Mouse (Mus musculus) forebrain, embryonic 13.5 days (tissue): ENCODE measurements at regions not wholly inside any gene's neighbourhood (a gene's known extent, or its start where the extent isn't known, plus 50 kb on each side); places are given as distances from the start of the nearest gene placed in this dataset.
"Not testable (repeated sequence)": the region's sequence is repeated elsewhere in the genome, so short reads cannot be mapped to it uniquely, and the experiment has no call there.

Source experiments
- ATAC-seq: fragments of 200-750 bp; cut with Nextera tagmentation; 2 replicates; pipeline ENCODE4 v1.8.0; 2017
- H3K27ac ChIP-seq: fragments of 300-500 bp; sonication (generic); 2 replicates; pipeline ENCODE4 v1.5.1; 2015; ENCODE audit warnings: inconsistent platforms, mild to moderate bottlenecking, moderate library complexity
- H3K27me3 ChIP-seq: fragments of 300-500 bp; sonication (generic); 2 replicates; pipeline ENCODE4 v1.6.1; 2015; ENCODE audit warnings: mild to moderate bottlenecking, inconsistent platforms
- H3K36me3 ChIP-seq: fragments of 300-500 bp; sonication (generic); 2 replicates; pipeline ENCODE4 v1.6.1; 2015; ENCODE audit warnings: mild to moderate bottlenecking, inconsistent platforms; ENCODE audit not compliant: poor library complexity, severe bottlenecking
- H3K4me1 ChIP-seq: fragments of 300-500 bp; sonication (generic); 2 replicates; pipeline ENCODE4 v1.6.1; 2015; ENCODE audit warnings: inconsistent platforms
- H3K4me2 ChIP-seq: fragments of 300-500 bp; sonication (generic); 2 replicates; pipeline ENCODE4 v1.6.1; 2015; ENCODE audit warnings: inconsistent platforms, mild to moderate bottlenecking, moderate library complexity
- H3K4me3 ChIP-seq: fragments of 300-500 bp; sonication (generic); 2 replicates; pipeline ENCODE4 v1.5.1; 2015; ENCODE audit warnings: mild to moderate bottlenecking, inconsistent platforms
- H3K9ac ChIP-seq: fragments of 300-500 bp; sonication (generic); 2 replicates; pipeline ENCODE4 v1.6.1; 2015; ENCODE audit warnings: mild to moderate bottlenecking, inconsistent platforms
- H3K9me3 ChIP-seq: fragments of 300-500 bp; sonication (generic); replicated peaks from 2 replicates; pipeline ENCODE4 v1.6.1; 2016; ENCODE audit warnings: inconsistent platforms
- WGBS: fragments of 180-500 bp; shearing (Covaris S2); methylation state at CpG from one replicate; pipeline ENCODE4 v1.1.7; 2015; 5-methylcytosine and 5-hydroxymethylcytosine counted together

GRCm38 (mm10) chr3:36387431-36387830, 88.3 kb downstream of the Anxa5 start:
- Histone ChIP-seq H3K27me3 (no peaks in the 10 kb centered on the region), H3K4me2 (no peak overlapping the region), H3K27ac (no peak overlapping the region), H3K36me3 (no peaks in the 10 kb centered on the region), H3K9me3 (no peaks in the 10 kb centered on the region), H3K4me1 (no peaks in the 10 kb centered on the region), H3K4me3 (no peak overlapping the region), H3K9ac (no peak overlapping the region)
- ATAC-seq: no peak
- 93% methylated on average over 5 of the region's 5 CpGs for WGBS

DNA sequence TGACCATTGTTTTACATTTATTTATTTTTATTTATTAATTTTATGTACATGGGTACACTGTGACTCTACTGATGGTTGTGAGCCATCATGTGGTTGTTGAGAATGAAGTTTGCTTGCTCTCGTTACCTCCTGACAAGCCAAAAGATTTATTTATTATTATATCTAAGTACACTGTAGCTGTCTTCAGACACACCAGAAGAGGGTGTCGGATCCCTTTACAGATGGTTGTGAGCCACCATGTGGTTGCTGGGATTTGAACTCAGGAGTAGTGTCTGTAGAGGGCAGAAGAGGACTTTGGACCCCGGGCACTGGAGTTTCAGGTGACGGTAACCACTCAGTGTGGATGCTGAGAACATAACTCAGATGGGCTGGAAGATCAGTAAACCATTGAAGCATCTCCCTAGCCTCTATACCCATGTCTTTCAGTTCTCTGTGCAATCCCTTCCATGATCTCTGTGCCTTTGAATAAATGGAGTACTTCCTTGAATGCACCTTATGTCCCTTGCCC, 92.2 kb downstream of the Anxa5 start:
- Histone ChIP-seq H3K4me1 (no peaks in the 10 kb centered on the region), H3K4me3 (no peak overlapping the region), H3K9ac (no peak overlapping the region), H3K27me3 (no peaks in the 10 kb centered on the region), H3K27ac (no peak overlapping the region), H3K36me3 (no peaks in the 10 kb centered on the region), H3K9me3 (no peaks in the 10 kb centered on the region), H3K4me2 (no peak overlapping the region)
- ATAC-seq: no peak
- WGBS: 93% methylated on average over 4 of the region's 4 CpGs

GRCm38 (mm10) chr3:36381621-36382193, 94.0 kb downstream of the Anxa5 start:
- ATAC-seq: no peak
- Histone ChIP-seq H3K27ac (no peak overlapping the region), H3K4me1 (no peaks in the 10 kb centered on the region), H3K9me3 (no peaks in the 10 kb centered on the region), H3K36me3 (no peaks in the 10 kb centered on the region), H3K4me3 (no peak overlapping the region), H3K9ac (no peak overlapping the region), H3K4me2 (no peak overlapping the region), H3K27me3 (no peaks in the 10 kb centered on the region)
- WGBS: 77% methylated on average over 5 of the region's 5 CpGs

DNA sequence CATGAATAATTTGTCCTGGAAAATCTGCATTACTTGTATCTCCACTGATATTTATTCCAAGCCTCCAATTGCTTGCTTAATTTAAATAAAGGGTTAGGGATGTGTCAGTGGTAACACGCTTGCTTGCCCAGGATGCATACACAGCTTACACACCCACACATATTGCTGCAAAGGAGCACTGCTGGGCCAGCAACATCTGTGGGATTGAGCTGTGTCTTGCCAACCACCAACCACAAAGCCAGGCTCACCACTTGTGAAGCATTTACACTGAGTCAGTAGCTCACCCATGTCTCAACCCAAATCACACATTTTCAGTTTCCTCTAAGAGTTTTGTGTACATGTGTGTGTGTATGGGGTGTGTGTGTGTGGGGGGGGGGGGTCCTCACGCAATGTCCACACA, 100.0 kb downstream of the Anxa5 start:
- Histone ChIP-seq H3K4me3 (no peak overlapping the region), H3K27ac (no peak overlapping the region), H3K4me1 (no peaks in the 10 kb centered on the region), H3K4me2 (no peak overlapping the region), H3K9me3 (no peaks in the 10 kb centered on the region), H3K36me3 (no peaks in the 10 kb centered on the region), H3K27me3 (no peaks in the 10 kb centered on the region), H3K9ac (no peak overlapping the region)
- no peak for ATAC-seq
- 87% methylated on average over 2 of the region's 2 CpGs for WGBS

DNA sequence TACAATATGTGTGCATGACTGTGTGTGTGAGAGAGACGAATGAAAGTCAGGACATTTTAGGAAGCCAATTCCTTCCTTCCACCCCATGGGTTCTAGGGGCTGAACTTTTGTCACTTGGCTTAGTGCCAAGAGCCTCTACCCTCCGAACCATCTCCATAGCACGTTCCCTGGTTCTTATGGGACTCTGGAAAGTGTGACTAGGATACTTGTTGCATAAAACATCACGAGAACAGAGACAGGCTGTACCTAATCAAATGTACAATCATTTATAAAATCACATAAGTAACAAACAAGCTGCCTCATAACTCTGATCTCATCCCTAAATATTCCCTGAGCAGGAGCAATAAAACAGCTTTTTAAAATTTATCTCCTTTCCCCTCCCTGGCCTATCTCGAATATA, 100.8 kb downstream of the Anxa5 start:
- no peak overlapping the region for H3K4me2 ChIP-seq
- no peaks in the 10 kb centered on the region for H3K9me3 ChIP-seq
- no peaks in the 10 kb centered on the region for H3K27me3 ChIP-seq
- 76% methylated on average over 5 of the region's 5 CpGs for WGBS
- H3K27ac ChIP-seq: no peak overlapping the region
- H3K36me3 ChIP-seq: no peaks in the 10 kb centered on the region
- no peak overlapping the region for H3K9ac ChIP-seq
- no peak for ATAC-seq
- no peak overlapping the region for H3K4me3 ChIP-seq
- H3K4me1 ChIP-seq: no peaks in the 10 kb centered on the region

GRCm38 (mm10) chr3:36360933-36361332, 114.8 kb downstream of the Anxa5 start:
- Histone ChIP-seq H3K4me1 (no peaks in the 10 kb centered on the region), H3K27me3 (no peaks in the 10 kb centered on the region), H3K4me2 (no peak overlapping the region), H3K36me3 (no peaks in the 10 kb centered on the region), H3K27ac (no peak overlapping the region), H3K9ac (no peak overlapping the region), H3K9me3 (no peaks in the 10 kb centered on the region), H3K4me3 (no peak overlapping the region)
- ATAC-seq: no peak
- WGBS: 88% methylated on average over 6 of the region's 6 CpGs

- H3K27ac ChIP-seq, ATAC-seq, H3K4me3 ChIP-seq, H3K36me3 ChIP-seq, H3K4me2 ChIP-seq, H3K9ac ChIP-seq, H3K27me3 ChIP-seq, H3K9me3 ChIP-seq: not testable (repeated sequence)
- 97% methylated on average over 3 of the region's 3 CpGs for WGBS
- peaks cover 13% of the 10 kb centered on the region for H3K4me1 ChIP-seq
Measured at GRCm38 (mm10) chr3:36354201-36354600, 121.5 kb downstream of the Anxa5 start.

- peaks cover 13% of the 10 kb centered on the region for H3K4me1 ChIP-seq
- WGBS: 15% methylated on average over 4 of the region's 4 CpGs
- no peaks in the 10 kb centered on the region for H3K36me3 ChIP-seq
- no peak overlapping the region for H3K4me2 ChIP-seq
- H3K27ac ChIP-seq: peak overlapping the region; percentile 81
- no peaks in the 10 kb centered on the region for H3K27me3 ChIP-seq
- ATAC-seq: peak; percentile 91
- H3K9ac ChIP-seq: no peak overlapping the region
- H3K4me3 ChIP-seq: no peak overlapping the region
- no peaks in the 10 kb centered on the region for H3K9me3 ChIP-seq
Measured at GRCm38 (mm10) chr3:36352032-36352742, 123.5 kb downstream of the Anxa5 start.

- no peaks in the 10 kb centered on the region for H3K27me3 ChIP-seq
- ATAC-seq: no peak
- WGBS: 87% methylated on average over 4 of the region's 4 CpGs
- H3K36me3 ChIP-seq: no peaks in the 10 kb centered on the region
- no peaks in the 10 kb centered on the region for H3K9me3 ChIP-seq
- H3K27ac ChIP-seq: no peak overlapping the region
- H3K4me1 ChIP-seq: peaks cover 13% of the 10 kb centered on the region
- no peak overlapping the region for H3K9ac ChIP-seq
- H3K4me3 ChIP-seq: no peak overlapping the region
- no peak overlapping the region for H3K4me2 ChIP-seq
Measured at GRCm38 (mm10) chr3:36349073-36349472, 126.6 kb downstream of the Anxa5 start.

GRCm38 (mm10) chr3:36340889-36341533, 118.9 kb upstream of the Qrfpr start:
- H3K4me2 ChIP-seq: no peak overlapping the region
- no peaks in the 10 kb centered on the region for H3K4me1 ChIP-seq
- no peaks in the 10 kb centered on the region for H3K9me3 ChIP-seq
- WGBS: 72% methylated on average over 6 of the region's 6 CpGs
- no peak overlapping the region for H3K4me3 ChIP-seq
- no peaks in the 10 kb centered on the region for H3K27me3 ChIP-seq
- ATAC-seq: no peak
- no peak overlapping the region for H3K9ac ChIP-seq
- H3K36me3 ChIP-seq: no peaks in the 10 kb centered on the region
- no peak overlapping the region for H3K27ac ChIP-seq

DNA sequence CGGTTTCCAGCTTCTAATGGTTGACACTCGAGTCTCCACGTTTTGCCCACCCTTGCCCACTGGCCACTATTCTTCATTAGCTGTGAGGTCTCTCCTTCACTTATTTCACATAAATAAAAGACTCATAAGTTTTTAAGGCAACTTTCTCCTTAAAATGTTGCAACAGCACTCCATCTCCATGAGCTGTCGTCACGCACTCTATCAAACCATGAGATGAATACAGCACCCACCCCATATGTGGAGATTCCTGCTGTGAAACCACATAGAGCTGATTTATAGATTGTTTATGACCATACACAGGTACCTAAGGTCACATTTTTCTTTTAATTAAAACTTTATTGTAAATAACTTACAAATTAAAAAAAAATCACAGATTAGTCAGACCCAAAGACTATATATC, 117.5 kb upstream of the Qrfpr start:
- 96% methylated on average over 5 of the region's 5 CpGs for WGBS

DNA sequence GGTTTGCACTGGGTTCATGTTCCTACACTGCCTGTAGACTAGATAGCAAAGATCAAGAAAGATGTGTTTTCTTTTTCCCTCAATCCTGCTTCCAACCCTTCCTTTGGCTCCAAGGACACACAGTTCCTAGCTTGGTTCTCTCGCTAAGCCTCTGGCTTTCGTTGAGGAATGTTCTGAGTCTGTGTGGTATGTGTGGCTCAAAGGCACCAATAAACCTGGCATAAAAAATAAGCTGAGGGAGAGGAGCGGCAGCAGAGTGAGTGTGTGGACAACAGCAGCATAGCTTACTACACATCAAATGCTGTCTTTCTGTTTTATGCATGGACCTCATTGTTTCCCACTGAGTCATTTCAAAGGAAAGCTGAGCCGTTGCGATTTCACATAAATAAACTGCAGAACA, 112.2 kb upstream of the Qrfpr start:
- Histone ChIP-seq H3K27me3 (no peaks in the 10 kb centered on the region), H3K36me3 (no peaks in the 10 kb centered on the region), H3K4me3 (no peak overlapping the region), H3K27ac (no peak overlapping the region), H3K9ac (no peak overlapping the region), H3K4me2 (no peak overlapping the region), H3K4me1 (no peaks in the 10 kb centered on the region), H3K9me3 (no peaks in the 10 kb centered on the region)
- ATAC-seq: no peak
- 79% methylated on average over 5 of the region's 5 CpGs for WGBS

More for the DNA sequence above, 117.5 kb upstream of the Qrfpr start:
- no peaks in the 10 kb centered on the region for H3K4me1 ChIP-seq
- H3K9me3 ChIP-seq: no peaks in the 10 kb centered on the region
- H3K4me2 ChIP-seq: no peak overlapping the region
- no peak overlapping the region for H3K27ac ChIP-seq
- no peaks in the 10 kb centered on the region for H3K36me3 ChIP-seq
- no peaks in the 10 kb centered on the region for H3K27me3 ChIP-seq
- H3K4me3 ChIP-seq: no peak overlapping the region
- H3K9ac ChIP-seq: no peak overlapping the region
- ATAC-seq: no peak
